Mouse (Mus musculus) heart, postnatal 0 days (tissue): Measurements from ENCODE around the gene Mindy4.

Experiments used
- CTCF ChIP-seq: IDR thresholded peaks from 2 replicates; pipeline ENCODE4 v1.5.1; 2016; ENCODE audit warnings: antibody characterized with exemption, control low read depth, low read depth
- EP300 ChIP-seq: IDR thresholded peaks from 2 replicates; pipeline ENCODE4 v1.6.1; 2016; ENCODE audit warnings: antibody characterized with exemption, low read depth

GRCm38 (mm10) chr6:55175456-55175855 lies 27.7 kb upstream of the Mindy4 start:
- TF ChIP-seq CTCF (no peak), EP300 (no peak)
